Mouse (Mus musculus) myocyte (in vitro differentiated cells): Measurements from ENCODE around the gene Cntf.

Experiments used
- CEBPB ChIP-seq: IDR thresholded peaks from 2 replicates; pipeline ENCODE4 v1.6.1; 2011; ENCODE audit warnings: mild to moderate bottlenecking, moderate library complexity; ENCODE audit not compliant: poor library complexity, insufficient read depth, severe bottlenecking
- E2F4 ChIP-seq: IDR thresholded peaks from one replicate; pipeline ENCODE4 v1.6.1; 2011; ENCODE audit warnings: mild to moderate bottlenecking, control low read depth, moderate library complexity; ENCODE audit not compliant: insufficient read depth
- MYOD1 ChIP-seq, 3 experiments: IDR thresholded peaks; one replicate each; pipeline ENCODE4 v1.6.1; 2011; ENCODE audit warnings: control low read depth in 2 of 3, low read depth in 2 of 3, mild to moderate bottlenecking in 2 of 3, moderate library complexity in 1 of 3; ENCODE audit not compliant: insufficient read length in 2 of 3, control insufficient read depth in 1 of 3
- POLR2A ChIP-seq: IDR thresholded peaks from one replicate; pipeline ENCODE4 v1.6.1; 2011; ENCODE audit warnings: low read depth, mild to moderate bottlenecking, control low read depth, moderate library complexity; ENCODE audit not compliant: insufficient read length
- POLR2AphosphoS2 ChIP-seq: IDR thresholded peaks from one replicate; pipeline ENCODE4 v1.6.1; 2011; ENCODE audit warnings: low read depth, control low read depth; ENCODE audit not compliant: insufficient read length
- REST ChIP-seq: IDR thresholded peaks from one replicate; pipeline ENCODE4 v1.6.1; 2011; ENCODE audit warnings: mild to moderate bottlenecking, control low read depth, moderate library complexity; ENCODE audit not compliant: insufficient read depth, insufficient read length
- TCF12 ChIP-seq: IDR thresholded peaks from one replicate; pipeline ENCODE4 v1.6.1; 2011; ENCODE audit warnings: mild to moderate bottlenecking, control low read depth; ENCODE audit not compliant: poor library complexity, insufficient read depth, severe bottlenecking
- USF1 ChIP-seq: IDR thresholded peaks from one replicate; pipeline ENCODE4 v1.6.1; 2011; ENCODE audit warnings: low read depth, mild to moderate bottlenecking, control low read depth, moderate library complexity

DNA sequence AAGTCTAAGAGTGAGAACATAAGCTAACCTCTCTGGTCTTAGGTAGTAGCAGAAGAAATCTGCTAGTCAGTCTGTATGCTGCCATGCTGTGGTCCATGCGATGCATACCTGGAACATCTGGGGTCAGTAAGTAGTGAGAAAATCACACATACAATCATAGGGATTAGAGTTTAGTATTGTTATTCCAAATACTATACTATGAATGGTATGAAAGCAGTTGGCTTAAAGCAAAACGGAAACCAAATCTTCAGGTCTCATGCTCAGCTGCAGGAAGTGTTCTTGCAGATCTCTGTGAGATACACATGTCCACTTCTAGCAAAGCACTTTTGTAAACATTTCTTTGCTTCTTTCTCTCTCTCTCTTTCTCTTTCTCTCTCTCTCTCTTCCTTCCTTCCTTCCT, 40.8 kb upstream of the Cntf start:
- TF ChIP-seq CEBPB (no peak), POLR2A (no peak), USF1 (no peak), TCF12 (no peak), E2F4 (no peak), MYOD1 (IDR thresholded peaks at IDR 0.05; ENCODE audit: control insufficient read depth in 1 of 3, insufficient read length in 2 of 3, low read depth in 2 of 3) (no peak), REST (no peak), POLR2AphosphoS2 (no peak)
